Mouse (Mus musculus): ENCODE results near the gene Cmtm8.

- TF ChIP-seq ZC3H11A (IDR thresholded peaks at IDR 0.05; ENCODE audit: borderline replicate concordance, low read depth, low read length) (no peak), MAFK (IDR thresholded peaks at IDR 0.05; ENCODE audit: insufficient read depth, low read depth, low read length) (no peak), ZNF384 (IDR thresholded peaks at IDR 0.05; ENCODE audit: low read depth, low read length) (no peak)
Observed at GRCm38 (mm10) chr9:114843634-114844016, 331 bp downstream of the Cmtm8 start.

Measured in ES-E14 (cell line).